In genomic region chr6:6139061-6139460, GRCm38 (mm10) we compare ENCODE assay signal across 21 mouse cellular contexts.
DNase-seq lines count a peak whose midpoint lies in the region; ATAC-seq and TF ChIP-seq lines count a peak whose summit lies in the region.
"Had no signal": no experiment of that assay in that cellular context is flagged by ENCODE, and none has a peak within 500 bp of the region (broad histone marks: within the 10 kb centered on the region; RNA-seq: fewer than 3 reads in every experiment).

No protein-coding gene starts in this region.

- intact Hi-C loops in heart, postnatal 14 days (cut with DNase I), result no loop called here

- peaks cover 93% of the 10 kb centered on the region for H3K4me1 ChIP-seq in E14TG2a.4 (replicated peaks; ENCODE audit: low read depth, low read length)
- H3K4me1 ChIP-seq in forebrain, embryonic 12.5 days, result no peaks in the 10 kb centered on the region
- H3K4me1 ChIP-seq in midbrain, embryonic 14.5 days (ENCODE audit: control insufficient read depth, insufficient read depth, low read length), result no peaks in the 10 kb centered on the region

- H3K4me2 ChIP-seq in forebrain, embryonic 12.5 days, result no peak overlapping the region
- no peak overlapping the region for H3K4me2 ChIP-seq in midbrain, embryonic 14.5 days (ENCODE audit: low read length)
- H3K4me2 ChIP-seq: embryonic facial prominence, embryonic 12.5 days had no signal

- ATAC-seq in forebrain, embryonic 12.5 days (ENCODE audit: low FRiP score), result no peak
- ATAC-seq in midbrain, embryonic 14.5 days (ENCODE audit: low FRiP score, low TSS enrichment), result no peak
- ATAC-seq: forebrain, embryonic 14.5 days; forebrain, embryonic 16.5 days had no signal

- 98% methylated on average over 5 of the region's 5 CpGs for WGBS in forebrain, embryonic 12.5 days
- WGBS in midbrain, embryonic 14.5 days, result 96% methylated on average over 5 of the region's 5 CpGs

- no peak overlapping the region for H3K27ac ChIP-seq in forebrain, embryonic 12.5 days
- H3K27ac ChIP-seq in midbrain, embryonic 14.5 days (replicated peaks; ENCODE audit: low read depth, low read length), result no peak overlapping the region
- H3K27ac ChIP-seq: embryonic facial prominence, embryonic 10.5 days; embryonic facial prominence, embryonic 12.5 days had no signal

- peak overlapping the region; percentile 33; the same call in 1 of the 2 replicates for H3K4me3 ChIP-seq in E14TG2a.4 (replicated peaks; ENCODE audit: low read length)
- H3K4me3 ChIP-seq in forebrain, embryonic 12.5 days (replicated peaks), result no peak overlapping the region
- H3K4me3 ChIP-seq in midbrain, embryonic 14.5 days (replicated peaks; ENCODE audit: low read depth, low read length), result no peak overlapping the region
- H3K4me3 ChIP-seq: embryonic facial prominence, embryonic 10.5 days; embryonic facial prominence, embryonic 12.5 days had no signal

- no peak for TF ChIP-seq CTCF in E14TG2a.4 (conservative IDR thresholded peaks at IDR 0.05; ENCODE audit: low read length)

- H3K36me3 ChIP-seq in E14TG2a.4 (ENCODE audit: insufficient read depth, low read length), result peaks cover 30% of the 10 kb centered on the region
- H3K36me3 ChIP-seq in forebrain, embryonic 12.5 days (replicated peaks), result no peaks in the 10 kb centered on the region
- no peaks in the 10 kb centered on the region for H3K36me3 ChIP-seq in midbrain, embryonic 14.5 days (ENCODE audit: control insufficient read depth, insufficient read depth, low read length)
- H3K36me3 ChIP-seq: embryonic facial prominence, embryonic 12.5 days had no signal

- peak; percentile 73 for DNase-seq in heart, adult 11 months
- no peak for DNase-seq in heart, postnatal 14 days
- DNase-seq in ES-CJ7 (ENCODE audit: low read depth, low spot score) (peak; percentile 66), R1 (ENCODE audit: low read depth, low spot score) (peak; percentile 83)
- no peak for DNase-seq in cerebellum, adult 9-10 months
- DNase-seq in midbrain, embryonic 14.5 days, result no peak
- DNase-seq: adrenal gland, adult 2 months; adrenal gland, postnatal 10 days; adrenal gland, postnatal 25 days; B cell, adult 2 months; cerebellum, adult 11 months; cerebellum, adult 18-20 months; cerebellum, adult 8-10 months; cerebellum, postnatal 10 days; cerebellum, postnatal 25 days had no signal

- no peak overlapping the region for H3K9ac ChIP-seq in forebrain, embryonic 12.5 days
- no peak overlapping the region for H3K9ac ChIP-seq in midbrain, embryonic 14.5 days (replicated peaks; ENCODE audit: low read length)
- H3K9ac ChIP-seq: embryonic facial prominence, embryonic 12.5 days had no signal

- 0 out of 2 replicates have a peak, but pooled peaks cover 4% of the 10 kb centered on the region for H3K9me3 ChIP-seq in E14TG2a.4 (ENCODE audit: low read length)
- 0 out of 2 replicates have a peak, but pooled peaks cover 3% of the 10 kb centered on the region for H3K9me3 ChIP-seq in forebrain, embryonic 12.5 days
- H3K9me3 ChIP-seq in midbrain, embryonic 14.5 days (ENCODE audit: control insufficient read depth, low read length), result no peaks in the 10 kb centered on the region
- H3K9me3 ChIP-seq: embryonic facial prominence, embryonic 12.5 days had no signal

- no peaks in the 10 kb centered on the region for H3K27me3 ChIP-seq in E14TG2a.4 (ENCODE audit: insufficient read depth, low read length)
- no peaks in the 10 kb centered on the region for H3K27me3 ChIP-seq in forebrain, embryonic 12.5 days
- H3K27me3 ChIP-seq in midbrain, embryonic 14.5 days (ENCODE audit: control insufficient read depth, insufficient read depth, low read length), result no peaks in the 10 kb centered on the region
- H3K27me3 ChIP-seq: embryonic facial prominence, embryonic 12.5 days had no signal

Comparison
In these comparisons a context has a peak if more than half of its experiments do, and no peak if none do; other contexts are left out.
1. DNase-seq: peak in heart, adult 11 months (single experiment), ES-CJ7 (single experiment) and R1 (single experiment); none in heart, postnatal 14 days (0 of 2), cerebellum, adult 9-10 months (single experiment) and midbrain, embryonic 14.5 days (single experiment).